ENCODE assay signal across 8 mouse cellular contexts in the genomic region with DNA sequence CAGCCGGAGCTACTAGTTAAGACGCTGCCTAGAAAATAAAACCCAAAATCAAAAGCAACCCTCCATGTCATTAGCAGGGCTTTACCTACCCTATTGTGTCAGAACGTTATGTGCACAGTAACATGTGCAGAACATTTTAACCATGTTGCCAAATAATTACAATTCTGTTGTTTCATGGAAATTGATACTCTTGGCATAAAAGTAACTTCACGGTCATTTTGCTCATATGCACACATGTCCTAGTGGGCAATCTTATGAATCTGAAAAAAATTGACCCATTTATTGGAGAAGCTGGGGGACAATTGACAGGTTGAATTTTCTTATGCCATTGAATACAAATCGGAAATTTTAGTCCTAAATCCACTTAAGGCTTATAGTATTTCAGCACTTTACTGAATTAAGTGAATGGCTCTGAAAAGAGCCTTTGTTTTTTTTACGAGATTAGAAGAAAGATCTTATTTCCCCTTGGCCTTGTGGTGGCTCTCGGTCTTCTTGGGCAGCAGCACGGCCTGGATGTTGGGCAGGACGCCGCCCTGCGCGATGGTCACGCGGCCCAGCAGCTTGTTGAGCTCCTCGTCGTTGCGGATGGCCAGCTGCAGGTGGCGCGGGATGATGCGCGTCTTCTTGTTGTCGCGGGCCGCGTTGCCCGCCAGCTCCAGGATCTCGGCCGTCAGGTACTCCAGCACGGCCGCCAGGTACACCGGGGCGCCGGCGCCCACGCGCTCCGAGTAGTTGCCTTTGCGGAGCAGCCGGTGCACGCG. TPM values are rescaled to one million over a fixed set of nuclear protein-coding genes. Genes with fewer than 3 reads are reported as not detected.
DNase-seq lines count a peak whose midpoint lies in the region; ATAC-seq and TF ChIP-seq lines count a peak whose summit lies in the region.
"Not testable (repeated sequence)": the region's sequence is repeated elsewhere in the genome, so short reads cannot be mapped to it uniquely, and the experiment has no call there.

No protein-coding gene starts in this region.

- H3K27me3 ChIP-seq in embryonic facial prominence, embryonic 14.5 days (replicated peaks; ENCODE audit: control insufficient read depth, insufficient read depth, low read length); heart, embryonic 11.5 days (ENCODE audit: control insufficient read depth, insufficient read depth, low read length); limb, embryonic 14.5 days (ENCODE audit: control insufficient read depth, insufficient read depth, low read length); midbrain, embryonic 10.5 days (ENCODE audit: low read depth, poor library complexity, severe bottlenecking): not testable (repeated sequence)

- WGBS in embryonic facial prominence, embryonic 14.5 days, result 2% methylated on average over 11 of the region's 41 CpGs
- 4% methylated on average over 23 of the region's 41 CpGs for WGBS in heart, embryonic 11.5 days (ENCODE audit: insufficient replicate concordance)
- WGBS in limb, embryonic 14.5 days, result under 1% methylated on average over 7 of the region's 41 CpGs
- WGBS in midbrain, embryonic 10.5 days, result 2% methylated on average over 28 of the region's 41 CpGs

- not testable (repeated sequence) for TF ChIP-seq POLR2A in limb, embryonic 14.5 days (IDR thresholded peaks at IDR 0.05; ENCODE audit: borderline replicate concordance, extremely low read depth, insufficient read depth, insufficient read length)

- H3K9ac ChIP-seq in embryonic facial prominence, embryonic 14.5 days (ENCODE audit: low read depth, low read length), result peak overlapping the region; percentile 57
- peak overlapping the region; percentile 62 for H3K9ac ChIP-seq in heart, embryonic 11.5 days (ENCODE audit: low read depth, low read length)
- H3K9ac ChIP-seq in limb, embryonic 14.5 days (ENCODE audit: low read depth, low read length, severe bottlenecking), result peak overlapping the region; percentile 47; the same call in 1 of the 2 replicates

- H3K4me2 ChIP-seq in embryonic facial prominence, embryonic 14.5 days (ENCODE audit: low read depth, low read length), result peak overlapping the region; percentile 75
- peak overlapping the region; percentile 75 for H3K4me2 ChIP-seq in heart, embryonic 11.5 days
- peak overlapping the region; percentile 56 for H3K4me2 ChIP-seq in limb, embryonic 14.5 days (replicated peaks; ENCODE audit: low read depth, low read length, severe bottlenecking)

- not testable (repeated sequence) for H3K4me1 ChIP-seq in embryonic facial prominence, embryonic 14.5 days (ENCODE audit: control insufficient read depth, insufficient read depth, low read length); heart, embryonic 11.5 days (ENCODE audit: control insufficient read depth, insufficient read depth, low read length)
- peaks cover 13% of the 10 kb centered on the region; the same call in 1 of the 2 replicates for H3K4me1 ChIP-seq in limb, embryonic 14.5 days (ENCODE audit: control insufficient read depth, insufficient read depth, low read length)
- H3K4me1 ChIP-seq in midbrain, embryonic 10.5 days, result peaks cover 29% of the 10 kb centered on the region

- peak; percentile 91 for DNase-seq in 416B (ENCODE audit: low read depth)
- DNase-seq in embryonic facial prominence, embryonic 14.5 days (ENCODE audit: low spot score), result peak; percentile 58
- not testable (repeated sequence) for DNase-seq in limb, embryonic 14.5 days (ENCODE audit: low spot score); midbrain, embryonic 10.5 days (ENCODE audit: low spot score)
- DNase-seq in retina, embryonic 14.5 days (ENCODE audit: low spot score), result peak; percentile 42

- not testable (repeated sequence) for H3K9me3 ChIP-seq in embryonic facial prominence, embryonic 14.5 days (ENCODE audit: control insufficient read depth, low read length); heart, embryonic 11.5 days (replicated peaks; ENCODE audit: control insufficient read depth, low read length); limb, embryonic 14.5 days (ENCODE audit: control insufficient read depth, low read length); midbrain, embryonic 10.5 days (replicated peaks)

- not testable (repeated sequence) for H3K36me3 ChIP-seq in embryonic facial prominence, embryonic 14.5 days (ENCODE audit: control insufficient read depth, insufficient read depth, low read length); heart, embryonic 11.5 days (ENCODE audit: control insufficient read depth, insufficient read depth, low read length); limb, embryonic 14.5 days (ENCODE audit: control insufficient read depth, insufficient read depth, low read length); midbrain, embryonic 10.5 days

- peak; percentile 9 for ATAC-seq in activated CD4-positive, CD25-positive, alpha-beta regulatory T cell, adult 4 months
- peak; percentile 2; the same call in 1 of the 2 replicates for ATAC-seq in embryonic facial prominence, embryonic 14.5 days (ENCODE audit: low read depth)
- ATAC-seq in heart, embryonic 11.5 days (replicated peaks; ENCODE audit: insufficient number of reproducible peaks, low FRiP score, low TSS enrichment), result peak; percentile 5; the same call in 1 of the 2 replicates
- ATAC-seq in inflammation-experienced regulatory T-cells, adult 6 months, result peak; percentile 12
- not testable (repeated sequence) for ATAC-seq in limb, embryonic 14.5 days (ENCODE audit: low FRiP score, low read depth)

- H3K27ac ChIP-seq in embryonic facial prominence, embryonic 14.5 days (replicated peaks; ENCODE audit: low read depth, low read length), result peak overlapping the region; percentile 94
- H3K27ac ChIP-seq in heart, embryonic 11.5 days (ENCODE audit: low read depth, low read length), result peak overlapping the region; percentile 96
- H3K27ac ChIP-seq in limb, embryonic 14.5 days (replicated peaks; ENCODE audit: low read depth, low read length), result peak overlapping the region; percentile 93
- H3K27ac ChIP-seq in midbrain, embryonic 10.5 days (replicated peaks), result peak overlapping the region; percentile 97

- H3K4me3 ChIP-seq in embryonic facial prominence, embryonic 14.5 days (ENCODE audit: low read depth, low read length), result peak overlapping the region; percentile 52
- peak overlapping the region; percentile 51 for H3K4me3 ChIP-seq in heart, embryonic 11.5 days (ENCODE audit: low read depth, low read length)
- H3K4me3 ChIP-seq in limb, embryonic 14.5 days (replicated peaks; ENCODE audit: low read length), result peak overlapping the region; percentile 40
- H3K4me3 ChIP-seq in midbrain, embryonic 10.5 days, result peak overlapping the region; percentile 57

RNA-seq across cellular contexts. Expression of a gene that starts 0.6 kb away (rescaled TPM):
- polyA plus RNA-seq in activated CD4-positive, CD25-positive, alpha-beta regulatory T cell, adult 4 months (2017; shearing (Covaris generic)), result 10 to 100 TPM; 26.7 to 59.1 TPM
- 93.4 and 108 TPM in 2 replicates for polyA plus RNA-seq in embryonic facial prominence, embryonic 14.5 days (2014; fragmentation: Nextera tagmentation; extraction: Ambion mirVana)
- polyA plus RNA-seq in heart, embryonic 11.5 days (2014; fragmentation: Nextera tagmentation; extraction: Ambion mirVana), result 27.6 and 34.5 TPM in 2 replicates
- polyA plus RNA-seq in inflammation-experienced regulatory T-cells, adult 6 months (2017; shearing (Covaris generic)), result 100 to 1,000 TPM in 1 of 3 experiments, 10 to 100 TPM in 1, 1 to 10 TPM in 1; 5.9 to 223 (median 14.6) TPM
- polyA plus RNA-seq in limb, embryonic 14.5 days (2012; rRNA removed), result 19.8 and 35.0 TPM in 2 replicates
- 103 and 109 TPM in 2 replicates for polyA plus RNA-seq in limb, embryonic 14.5 days (2014; fragmentation: Nextera tagmentation; extraction: Ambion mirVana)
- polyA plus RNA-seq in midbrain, embryonic 10.5 days (2016; fragmentation: Nextera tagmentation; extraction: Ambion mirVana), result 85.6 and 104 TPM in 2 replicates

RNA-seq across cellular contexts. Expression of a gene that starts 0.8 kb away (rescaled TPM):
- 1 to 10 TPM; 4.0 to 5.7 TPM for polyA plus RNA-seq in activated CD4-positive, CD25-positive, alpha-beta regulatory T cell, adult 4 months (2017; shearing (Covaris generic))
- polyA plus RNA-seq in embryonic facial prominence, embryonic 14.5 days (2014; fragmentation: Nextera tagmentation; extraction: Ambion mirVana), result 5.1 and 5.3 TPM in 2 replicates
- polyA plus RNA-seq in heart, embryonic 11.5 days (2014; fragmentation: Nextera tagmentation; extraction: Ambion mirVana), result 2.3 and 6.5 TPM in 2 replicates
- polyA plus RNA-seq in inflammation-experienced regulatory T-cells, adult 6 months (2017; shearing (Covaris generic)), result 10 to 100 TPM in 1 of 3 experiments, 1 to 10 TPM in 2; 2.4 to 13.2 (median 9.8) TPM
- polyA plus RNA-seq in limb, embryonic 14.5 days (2012; rRNA removed), result 38.9 and 60.8 TPM in 2 replicates
- polyA plus RNA-seq in limb, embryonic 14.5 days (2014; fragmentation: Nextera tagmentation; extraction: Ambion mirVana), result 6.9 and 10.0 TPM in 2 replicates
- polyA plus RNA-seq in midbrain, embryonic 10.5 days (2016; fragmentation: Nextera tagmentation; extraction: Ambion mirVana), result 4.5 and 6.4 TPM in 2 replicates

RNA-seq across cellular contexts. Expression of a gene that starts 3.6 kb away (rescaled TPM):
- under 1 TPM in 1 of 2 experiments, not detected in 1; 0.83 TPM for polyA plus RNA-seq in activated CD4-positive, CD25-positive, alpha-beta regulatory T cell, adult 4 months (2017; shearing (Covaris generic))
- polyA plus RNA-seq in embryonic facial prominence, embryonic 14.5 days (2014; fragmentation: Nextera tagmentation; extraction: Ambion mirVana), result 3.6 and 4.1 TPM in 2 replicates
- polyA plus RNA-seq in heart, embryonic 11.5 days (2014; fragmentation: Nextera tagmentation; extraction: Ambion mirVana), result 1.3 and 2.6 TPM in 2 replicates
- not detected for polyA plus RNA-seq in inflammation-experienced regulatory T-cells, adult 6 months (2017; shearing (Covaris generic))
- 17.8 and 25.9 TPM in 2 replicates for polyA plus RNA-seq in limb, embryonic 14.5 days (2012; rRNA removed)
- 5.3 and 8.5 TPM in 2 replicates for polyA plus RNA-seq in limb, embryonic 14.5 days (2014; fragmentation: Nextera tagmentation; extraction: Ambion mirVana)
- polyA plus RNA-seq in midbrain, embryonic 10.5 days (2016; fragmentation: Nextera tagmentation; extraction: Ambion mirVana), result 3.8 TPM in 2 replicates

RNA-seq across cellular contexts. Expression of a gene that starts 3.7 kb away (rescaled TPM):
- 1 to 10 TPM in 1 of 2 experiments, not detected in 1; 2.3 TPM for polyA plus RNA-seq in activated CD4-positive, CD25-positive, alpha-beta regulatory T cell, adult 4 months (2017; shearing (Covaris generic))
- polyA plus RNA-seq in embryonic facial prominence, embryonic 14.5 days (2014; fragmentation: Nextera tagmentation; extraction: Ambion mirVana), result 1.6 and 2.8 TPM in 2 replicates
- 0.44 and 1.3 TPM in 2 replicates for polyA plus RNA-seq in heart, embryonic 11.5 days (2014; fragmentation: Nextera tagmentation; extraction: Ambion mirVana)
- under 1 TPM in 1 of 3 experiments, not detected in 2; 0.99 TPM for polyA plus RNA-seq in inflammation-experienced regulatory T-cells, adult 6 months (2017; shearing (Covaris generic))
- polyA plus RNA-seq in limb, embryonic 14.5 days (2012; rRNA removed), result 6.1 and 13.9 TPM in 2 replicates
- 1.2 and 5.3 TPM in 2 replicates for polyA plus RNA-seq in limb, embryonic 14.5 days (2014; fragmentation: Nextera tagmentation; extraction: Ambion mirVana)
- polyA plus RNA-seq in midbrain, embryonic 10.5 days (2016; fragmentation: Nextera tagmentation; extraction: Ambion mirVana), result 0.67 and 1.3 TPM in 2 replicates

RNA-seq across cellular contexts. Expression of a gene that starts 5.1 kb away (rescaled TPM):
- not detected for polyA plus RNA-seq in activated CD4-positive, CD25-positive, alpha-beta regulatory T cell, adult 4 months (2017; shearing (Covaris generic))
- 5.2 and 7.2 TPM in 2 replicates for polyA plus RNA-seq in embryonic facial prominence, embryonic 14.5 days (2014; fragmentation: Nextera tagmentation; extraction: Ambion mirVana)
- polyA plus RNA-seq in heart, embryonic 11.5 days (2014; fragmentation: Nextera tagmentation; extraction: Ambion mirVana), result 2.9 and 4.6 TPM in 2 replicates
- polyA plus RNA-seq in inflammation-experienced regulatory T-cells, adult 6 months (2017; shearing (Covaris generic)), result 1 to 10 TPM in 1 of 3 experiments, under 1 TPM in 1, not detected in 1; 0.56 to 1.3 TPM
- polyA plus RNA-seq in limb, embryonic 14.5 days (2012; rRNA removed), result 30.0 and 33.8 TPM in 2 replicates
- 6.8 and 10.4 TPM in 2 replicates for polyA plus RNA-seq in limb, embryonic 14.5 days (2014; fragmentation: Nextera tagmentation; extraction: Ambion mirVana)
- polyA plus RNA-seq in midbrain, embryonic 10.5 days (2016; fragmentation: Nextera tagmentation; extraction: Ambion mirVana), result 6.2 and 10.8 TPM in 2 replicates
